Mouse (Mus musculus) neural tube, embryonic 10.5 days (tissue): ENCODE data around the gene Ticrr.

Source experiments
- DNase-seq: peaks from one replicate; pipeline ENCODE4 v3.0.0-alpha.2; 2017; ENCODE audit warnings: low spot score; ENCODE audit errors: extremely low spot score

The Ticrr gene

GRCm38 (mm10) chr7:79679186-79679585 is 19.2 kb downstream of the Ticrr start:
- no peak for DNase-seq

GRCm38 (mm10) chr7:79680231-79680630 is 20.2 kb downstream of the Ticrr start:
- DNase-seq = no peak

- DNase-seq = no peak
Observed at GRCm38 (mm10) chr7:79696495-79696894, 36.5 kb downstream of the Ticrr start.

GRCm38 (mm10) chr7:79702755-79703154 is 42.8 kb downstream of the Ticrr start:
- no peak for DNase-seq

- DNase-seq = no peak
Observed at GRCm38 (mm10) chr7:79705210-79705609, 45.2 kb downstream of the Ticrr start.

- DNase-seq = peak; percentile 74
Observed at GRCm38 (mm10) chr7:79710130-79710607, 50.2 kb downstream of the Ticrr start.

- DNase-seq = no peak
Observed at GRCm38 (mm10) chr7:79710831-79711230, 50.8 kb downstream of the Ticrr start.

- DNase-seq = peak; percentile 92
Observed at GRCm38 (mm10) chr7:79715187-79715981, 55.4 kb downstream of the Ticrr start, which contains the start of gene Kif7. Gene Kif7, minus strand, starts transcription at chr7:79715720.

- DNase-seq = peak; percentile 73
Observed at GRCm38 (mm10) chr7:79721386-79721977, 61.5 kb downstream of the Ticrr start.

GRCm38 (mm10) chr7:79727091-79727490 is 67.1 kb downstream of the Ticrr start:
- peak; percentile 56 for DNase-seq

- DNase-seq = peak; percentile 67
Observed at GRCm38 (mm10) chr7:79728219-79728618, 68.2 kb downstream of the Ticrr start.

- DNase-seq = peak; percentile 82
Observed at GRCm38 (mm10) chr7:79729169-79729568, 69.2 kb downstream of the Ticrr start.

GRCm38 (mm10) chr7:79729743-79730370 is 69.9 kb downstream of the Ticrr start:
- no peak for DNase-seq

- no peak for DNase-seq
Observed at GRCm38 (mm10) chr7:79731438-79731837, 71.4 kb downstream of the Ticrr start.

GRCm38 (mm10) chr7:79732622-79733021 is 72.6 kb downstream of the Ticrr start, which contains the start of gene Plin1:
Gene Plin1, minus strand, starts transcription at chr7:79732903.
- DNase-seq = no peak

GRCm38 (mm10) chr7:79734563-79734962 is 74.6 kb downstream of the Ticrr start:
- DNase-seq = no peak

- DNase-seq = no peak
Observed at GRCm38 (mm10) chr7:79736511-79736910, 76.5 kb downstream of the Ticrr start.

- DNase-seq = no peak
Observed at GRCm38 (mm10) chr7:79738913-79739312, 78.9 kb downstream of the Ticrr start.

- no peak for DNase-seq
Observed at GRCm38 (mm10) chr7:79740279-79740678, 80.3 kb downstream of the Ticrr start.

GRCm38 (mm10) chr7:79742277-79742658 is 82.3 kb downstream of the Ticrr start:
- no peak for DNase-seq

- DNase-seq = peak; percentile 79
Observed at GRCm38 (mm10) chr7:79742659-79743536, 82.9 kb downstream of the Ticrr start, which contains the start of the genes Pex11a and Wdr93. Gene Pex11a, minus strand, starts transcription at chr7:79743131. Gene Wdr93, plus strand, starts transcription at chr7:79743163.
